In genomic region chr17:42908744-42909370, GRCm38 (mm10) we compare ENCODE assay signal across 12 mouse cellular contexts. TPM values are rescaled to one million over a fixed set of nuclear protein-coding genes. Genes with fewer than 3 reads are reported as not detected.
A peak's percentile ranks its signal among the peaks of the same experiment; 100 is the strongest.
DNase-seq lines count a peak whose midpoint lies in the region; ATAC-seq and TF ChIP-seq lines count a peak whose summit lies in the region.
"Had no signal": no experiment of that assay in that cellular context is flagged by ENCODE, and none has a peak within 500 bp of the region (broad histone marks: within the 10 kb centered on the region; RNA-seq: fewer than 3 reads in every experiment).

No protein-coding gene starts in this region.

- no peaks in the 10 kb centered on the region for H3K27me3 ChIP-seq in neural tube, embryonic 11.5 days (ENCODE audit: control insufficient read depth, insufficient read depth, low read length)
- no peaks in the 10 kb centered on the region for H3K27me3 ChIP-seq in kidney, embryonic 14.5 days (ENCODE audit: control insufficient read depth, insufficient read depth, low read length)
- no peaks in the 10 kb centered on the region for H3K27me3 ChIP-seq in liver, embryonic 16.5 days (ENCODE audit: control insufficient read depth, insufficient read depth, low read depth, low read length)
- no peaks in the 10 kb centered on the region for H3K27me3 ChIP-seq in stomach, postnatal 0 days (ENCODE audit: control insufficient read depth, insufficient read depth, low read length)

- H3K4me3 ChIP-seq in neural tube, embryonic 11.5 days (ENCODE audit: low read depth, low read length), result no peak overlapping the region
- no peak overlapping the region for H3K4me3 ChIP-seq in kidney, embryonic 14.5 days (ENCODE audit: low read length)
- H3K4me3 ChIP-seq in liver, embryonic 16.5 days (ENCODE audit: low read depth, low read length), result no peak overlapping the region
- H3K4me3 ChIP-seq in stomach, postnatal 0 days (ENCODE audit: low read depth, low read length), result no peak overlapping the region
- H3K4me3 ChIP-seq: erythroblast, embryonic 14.5 days had no signal

- H3K4me1 ChIP-seq in neural tube, embryonic 11.5 days (ENCODE audit: control insufficient read depth, insufficient read depth, low read length), result no peaks in the 10 kb centered on the region
- H3K4me1 ChIP-seq in kidney, embryonic 14.5 days (ENCODE audit: control insufficient read depth, insufficient read depth, low read length), result peaks cover 15% of the 10 kb centered on the region; the same call in 1 of the 2 replicates
- no peaks in the 10 kb centered on the region; the same call in 1 of the 2 replicates for H3K4me1 ChIP-seq in liver, embryonic 16.5 days (ENCODE audit: control insufficient read depth, low read depth, low read length)
- H3K4me1 ChIP-seq in stomach, postnatal 0 days (replicated peaks; ENCODE audit: control insufficient read depth, insufficient read depth), result no peaks in the 10 kb centered on the region

- no peaks in the 10 kb centered on the region for H3K36me3 ChIP-seq in neural tube, embryonic 11.5 days (ENCODE audit: control insufficient read depth, insufficient read depth, low read length)
- H3K36me3 ChIP-seq in kidney, embryonic 14.5 days (ENCODE audit: control insufficient read depth, insufficient read depth, low read length), result no peaks in the 10 kb centered on the region
- no peaks in the 10 kb centered on the region for H3K36me3 ChIP-seq in liver, embryonic 16.5 days (ENCODE audit: control insufficient read depth, insufficient read depth)
- H3K36me3 ChIP-seq in stomach, postnatal 0 days (ENCODE audit: control insufficient read depth, insufficient read depth, low read length), result no peaks in the 10 kb centered on the region

- H3K27ac ChIP-seq in neural tube, embryonic 11.5 days (ENCODE audit: low read depth, low read length), result no peak overlapping the region
- peak overlapping the region; percentile 86 for H3K27ac ChIP-seq in kidney, embryonic 14.5 days (ENCODE audit: low read depth, low read length)
- H3K27ac ChIP-seq in liver, embryonic 16.5 days (ENCODE audit: low read length), result no peak overlapping the region; the same call in none of the 2 replicates
- peak overlapping the region; percentile 82 for H3K27ac ChIP-seq in stomach, postnatal 0 days (replicated peaks)

- 47% methylated on average over 9 of the region's 9 CpGs for whole genome bisulfite sequencing in neural tube, embryonic 11.5 days
- 34% methylated on average over 9 of the region's 9 CpGs for WGBS in kidney, embryonic 14.5 days
- WGBS in liver, embryonic 16.5 days (ENCODE audit: insufficient replicate concordance), result 40% methylated on average over 9 of the region's 9 CpGs
- WGBS in stomach, postnatal 0 days, result 35% methylated on average over 9 of the region's 9 CpGs

- no peak for DNase-seq in neural tube, embryonic 11.5 days (ENCODE audit: low spot score)
- DNase-seq in neural tube, embryonic 10.5 days (ENCODE audit: extremely low spot score, low spot score), result no peak
- DNase-seq in stomach, postnatal 0 days (ENCODE audit: low spot score), result peak; percentile 66
- no peak for DNase-seq in retina, postnatal 1 day
- no peak for DNase-seq in cerebellum, postnatal 4 days (ENCODE audit: low spot score in 2 of 2)
- DNase-seq: cerebellum, postnatal 36 days; gastrocnemius, postnatal 36 days; heart, postnatal 36 days had no signal

- TF ChIP-seq EP300 in stomach, postnatal 0 days (optimal IDR thresholded peaks at IDR 0.05), result no peak

- peak; percentile 24; the same call in 1 of the 2 replicates for TF ChIP-seq CTCF in stomach, postnatal 0 days (IDR thresholded peaks at IDR 0.05; ENCODE audit: low read depth)

- 0 out of 2 replicates have a peak, but pooled peaks have one; percentile 20 for ATAC-seq in neural tube, embryonic 11.5 days (ENCODE audit: insufficient read depth, low FRiP score, low TSS enrichment)
- ATAC-seq in kidney, embryonic 14.5 days (ENCODE audit: low FRiP score, low TSS enrichment), result peak; percentile 95
- ATAC-seq in liver, embryonic 16.5 days (ENCODE audit: low read depth), result peak; percentile 76
- ATAC-seq in stomach, postnatal 0 days (ENCODE audit: low FRiP score, low TSS enrichment), result peak; percentile 93
- ATAC-seq in erythroid progenitor cell, adult 5-6 weeks (replicated peaks; ENCODE audit: low FRiP score, poor library complexity, severe bottlenecking), result no peak

- H3K4me2 ChIP-seq in neural tube, embryonic 11.5 days (ENCODE audit: low read depth), result no peak overlapping the region
- peak overlapping the region; percentile 21; the same call in 1 of the 2 replicates for H3K4me2 ChIP-seq in kidney, embryonic 14.5 days (replicated peaks; ENCODE audit: low read depth, low read length)
- H3K4me2 ChIP-seq in liver, embryonic 16.5 days (ENCODE audit: low read depth, low read length), result peak overlapping the region; percentile 25; the same call in 1 of the 2 replicates
- no peak overlapping the region for H3K4me2 ChIP-seq in stomach, postnatal 0 days (replicated peaks; ENCODE audit: low read depth)

- no peak overlapping the region for H3K9ac ChIP-seq in neural tube, embryonic 11.5 days (ENCODE audit: low read length)
- no peak overlapping the region; the same call in 1 of the 2 replicates for H3K9ac ChIP-seq in kidney, embryonic 14.5 days (ENCODE audit: low read depth, low read length)
- no peak overlapping the region for H3K9ac ChIP-seq in liver, embryonic 16.5 days (ENCODE audit: low read depth, low read length)
- H3K9ac ChIP-seq in stomach, postnatal 0 days (ENCODE audit: low read length), result no peak overlapping the region

- no peaks in the 10 kb centered on the region for H3K9me3 ChIP-seq in neural tube, embryonic 11.5 days (ENCODE audit: control insufficient read depth, low read length)
- H3K9me3 ChIP-seq in kidney, embryonic 14.5 days (ENCODE audit: control insufficient read depth, low read length), result no peaks in the 10 kb centered on the region
- H3K9me3 ChIP-seq in liver, embryonic 16.5 days (replicated peaks; ENCODE audit: control insufficient read depth, low read length), result no peaks in the 10 kb centered on the region
- no peaks in the 10 kb centered on the region for H3K9me3 ChIP-seq in stomach, postnatal 0 days (ENCODE audit: control insufficient read depth, low read length)

RNA-seq across cellular contexts. Expression of gene Cd2ap, which starts 32.4 kb away (rescaled TPM):
- polyA plus RNA-seq in neural tube, embryonic 11.5 days (2014; fragmentation: Nextera tagmentation; extraction: Ambion mirVana), result 12.7 and 13.0 TPM in 2 replicates
- 39.5 and 60.5 TPM in 2 replicates for polyA plus RNA-seq in kidney, embryonic 14.5 days (2014; fragmentation: Nextera tagmentation; extraction: Ambion mirVana)
- polyA plus RNA-seq in liver, embryonic 16.5 days (2015; fragmentation: Nextera tagmentation; extraction: Ambion mirVana), result 7.4 and 8.1 TPM in 2 replicates
- polyA plus RNA-seq in stomach, postnatal 0 days (2015; fragmentation: Nextera tagmentation; extraction: Ambion mirVana), result 26.3 and 29.4 TPM in 2 replicates
- 15.5 and 32.7 TPM in 2 replicates for total RNA-seq in erythroid progenitor cell, adult 5-6 weeks (2015; ENCODE audit: low replicate concordance)
- 13.3 and 17.2 TPM in 2 replicates for total RNA-seq in erythroid progenitor cell, adult 5-6 weeks (2017; ENCODE audit: low replicate concordance)

Comparison
In these comparisons a context has a peak if more than half of its experiments do, and no peak if none do; other contexts are left out.
1. H3K27ac ChIP-seq: peak in kidney, embryonic 14.5 days (single experiment) and stomach, postnatal 0 days (single experiment); none in neural tube, embryonic 11.5 days (single experiment) and liver, embryonic 16.5 days (single experiment).
2. H3K4me2 ChIP-seq: peak in kidney, embryonic 14.5 days (single experiment) and liver, embryonic 16.5 days (single experiment); none in neural tube, embryonic 11.5 days (single experiment) and stomach, postnatal 0 days (single experiment).